Comparison of ENCODE assay signal across 10 mouse cellular contexts in genomic region chr8:124677078-124677477, GRCm38 (mm10). TPM values are rescaled to one million over a fixed set of nuclear protein-coding genes. Genes with fewer than 3 reads are reported as not detected.
A peak's percentile ranks its signal among the peaks of the same experiment; 100 is the strongest.
DNase-seq lines count a peak whose midpoint lies in the region; ATAC-seq and TF ChIP-seq lines count a peak whose summit lies in the region.
"Had no signal": no experiment of that assay in that cellular context is flagged by ENCODE, and none has a peak within 500 bp of the region (broad histone marks: within the 10 kb centered on the region; RNA-seq: fewer than 3 reads in every experiment).

No protein-coding gene starts in this region.

- no peak overlapping the region for H3K4me2 ChIP-seq in forebrain, embryonic 16.5 days (ENCODE audit: low read length)
- H3K4me2 ChIP-seq in midbrain, embryonic 14.5 days (ENCODE audit: low read length): no peak overlapping the region

- peaks cover 12% of the 10 kb centered on the region for H3K36me3 ChIP-seq in forebrain, embryonic 16.5 days (ENCODE audit: control insufficient read depth, insufficient read depth)
- peaks cover 90% of the 10 kb centered on the region for H3K36me3 ChIP-seq in midbrain, embryonic 14.5 days (ENCODE audit: control insufficient read depth, insufficient read depth, low read length)

- H3K27me3 ChIP-seq in forebrain, embryonic 16.5 days (replicated peaks; ENCODE audit: control insufficient read depth, insufficient read depth, low read length): no peaks in the 10 kb centered on the region
- no peaks in the 10 kb centered on the region for H3K27me3 ChIP-seq in midbrain, embryonic 14.5 days (ENCODE audit: control insufficient read depth, insufficient read depth, low read length)

- H3K4me1 ChIP-seq in forebrain, embryonic 16.5 days (replicated peaks; ENCODE audit: control insufficient read depth, insufficient read depth, low read length): peaks cover 10% of the 10 kb centered on the region
- peaks cover 2% of the 10 kb centered on the region; the same call in 1 of the 2 replicates for H3K4me1 ChIP-seq in midbrain, embryonic 14.5 days (ENCODE audit: control insufficient read depth, insufficient read depth, low read length)

- ATAC-seq in forebrain, embryonic 16.5 days: peak; percentile 39
- no peak; the same call in 1 of the 2 replicates for ATAC-seq in midbrain, embryonic 14.5 days (ENCODE audit: low FRiP score, low TSS enrichment)
- no peak for ATAC-seq in megakaryocyte-erythroid progenitor cell, adult 5-6 weeks (replicated peaks; ENCODE audit: low FRiP score, low TSS enrichment, poor library complexity, severe bottlenecking)

- TF ChIP-seq CTCF in layer of hippocampus, adult 2 months (conservative IDR thresholded peaks at IDR 0.05): no peak

- peak overlapping the region; percentile 42; the same call in 1 of the 2 replicates for H3K9ac ChIP-seq in forebrain, embryonic 16.5 days (replicated peaks; ENCODE audit: low read depth, low read length)
- no peak overlapping the region; the same call in 1 of the 2 replicates for H3K9ac ChIP-seq in midbrain, embryonic 14.5 days (replicated peaks; ENCODE audit: low read length)
- H3K9ac ChIP-seq: liver, embryonic 14.5 days had no signal

- H3K27ac ChIP-seq in layer of hippocampus, adult 2 months: peak overlapping the region; percentile 88
- H3K27ac ChIP-seq in forebrain, embryonic 16.5 days (ENCODE audit: low read length): peak overlapping the region; percentile 78
- peak overlapping the region; percentile 67 for H3K27ac ChIP-seq in midbrain, embryonic 14.5 days (replicated peaks; ENCODE audit: low read depth, low read length)
- H3K27ac ChIP-seq: kidney, postnatal 0 days; liver, embryonic 14.5 days had no signal

- H3K4me3 ChIP-seq in layer of hippocampus, adult 2 months: no peak overlapping the region
- no peak overlapping the region for H3K4me3 ChIP-seq in forebrain, embryonic 16.5 days (replicated peaks; ENCODE audit: low read length)
- H3K4me3 ChIP-seq in midbrain, embryonic 14.5 days (replicated peaks; ENCODE audit: low read depth, low read length): no peak overlapping the region

- DNase-seq in cerebellum, postnatal 10 days: peak; percentile 77 to 79
- no peak for DNase-seq in cerebellum, adult 9-10 months
- peak in 1 of 2 experiments; percentile 33 for DNase-seq in layer of hippocampus, adult 2 months (ENCODE audit: low spot score in 2 of 2)
- DNase-seq in layer of hippocampus, adult 9-10 months (ENCODE audit: low spot score): no peak
- DNase-seq in midbrain, embryonic 14.5 days: no peak
- DNase-seq in gastrocnemius, adult 8-10 months (ENCODE audit: low spot score in 2 of 2): no peak

- 76% methylated on average over 7 of the region's 7 CpGs for WGBS in forebrain, embryonic 16.5 days
- WGBS in midbrain, embryonic 14.5 days: 79% methylated on average over 7 of the region's 7 CpGs

- H3K9me3 ChIP-seq in forebrain, embryonic 16.5 days (ENCODE audit: control insufficient read depth, low read length): no peaks in the 10 kb centered on the region
- no peaks in the 10 kb centered on the region for H3K9me3 ChIP-seq in midbrain, embryonic 14.5 days (ENCODE audit: control insufficient read depth, low read length)

RNA-seq across cellular contexts. Expression of gene 2310022B05Rik, which starts 13.9 kb away (rescaled TPM):
- 10 to 100 TPM; 76.5 to 77.4 TPM for total RNA-seq in layer of hippocampus, adult 2 months (2021)
- polyA plus RNA-seq in forebrain, embryonic 16.5 days (2015; fragmentation: Nextera tagmentation; extraction: Ambion mirVana): 26.0 and 29.4 TPM in 2 replicates
- 29.0 and 31.7 TPM in 2 replicates for polyA plus RNA-seq in midbrain, embryonic 14.5 days (2014; fragmentation: Nextera tagmentation; extraction: Ambion mirVana)
- total RNA-seq in gastrocnemius, adult 8-10 months (2022): 10 to 100 TPM in 2 of 4 experiments, 1 to 10 TPM in 2; 8.0 to 13.0 (median 10.7) TPM
- total RNA-seq in megakaryocyte-erythroid progenitor cell, adult 5-6 weeks (2014; fragmentation: Nextera tagmentation): 33.5 and 34.7 TPM in 2 replicates
- 3.7 and 4.4 TPM in 2 replicates for total RNA-seq in megakaryocyte-erythroid progenitor cell, adult 5-6 weeks (2017)

RNA-seq across cellular contexts. Expression of gene Ttc13, which starts 44.7 kb away (rescaled TPM):
- 10 to 100 TPM; 49.6 to 51.6 TPM for total RNA-seq in layer of hippocampus, adult 2 months (2021)
- polyA plus RNA-seq in forebrain, embryonic 16.5 days (2015; fragmentation: Nextera tagmentation; extraction: Ambion mirVana): 60.0 and 62.6 TPM in 2 replicates
- 56.3 and 70.9 TPM in 2 replicates for polyA plus RNA-seq in midbrain, embryonic 14.5 days (2014; fragmentation: Nextera tagmentation; extraction: Ambion mirVana)
- 10 to 100 TPM; 14.1 to 20.5 (median 18.3) TPM for total RNA-seq in gastrocnemius, adult 8-10 months (2022)
- total RNA-seq in megakaryocyte-erythroid progenitor cell, adult 5-6 weeks (2014; fragmentation: Nextera tagmentation): 64.6 and 73.5 TPM in 2 replicates
- total RNA-seq in megakaryocyte-erythroid progenitor cell, adult 5-6 weeks (2017): 41.7 and 50.7 TPM in 2 replicates

RNA-seq across cellular contexts. Expression of gene Arv1, which starts 44.9 kb away (rescaled TPM):
- total RNA-seq in layer of hippocampus, adult 2 months (2021): 10 to 100 TPM; 10.7 to 13.4 TPM
- polyA plus RNA-seq in forebrain, embryonic 16.5 days (2015; fragmentation: Nextera tagmentation; extraction: Ambion mirVana): 26.9 and 33.5 TPM in 2 replicates
- polyA plus RNA-seq in midbrain, embryonic 14.5 days (2014; fragmentation: Nextera tagmentation; extraction: Ambion mirVana): 36.1 and 39.0 TPM in 2 replicates
- 1 to 10 TPM; 1.5 to 4.5 (median 3.5) TPM for total RNA-seq in gastrocnemius, adult 8-10 months (2022)
- total RNA-seq in megakaryocyte-erythroid progenitor cell, adult 5-6 weeks (2014; fragmentation: Nextera tagmentation): 20.9 and 32.3 TPM in 2 replicates
- 3.3 and 4.4 TPM in 2 replicates for total RNA-seq in megakaryocyte-erythroid progenitor cell, adult 5-6 weeks (2017)

Comparison
In these comparisons a context has a peak if more than half of its experiments do, and no peak if none do; other contexts are left out.
1. DNase-seq: peak in cerebellum, postnatal 10 days (2 of 2); none in cerebellum, adult 9-10 months (single experiment), layer of hippocampus, adult 9-10 months (single experiment), midbrain, embryonic 14.5 days (single experiment) and gastrocnemius, adult 8-10 months (0 of 2).
2. Peak in every context shown above with its lines, with median percentiles within 50 percentile points of each other: H3K27ac ChIP-seq.